Mouse (Mus musculus) heart, adult 11 months (tissue): ENCODE measurements around the gene Kir3dl1.
"Not testable (repeated sequence)": the region's sequence is repeated elsewhere in the genome, so short reads cannot be mapped to it uniquely, and the experiment has no call there.

Experiments
- DNase-seq: peaks from one replicate; pipeline ENCODE4 v3.0.0; 2022

Gene Kir3dl1

GRCm38 (mm10) chrX:136517699-136518098 lies at the start of gene Kir3dl1:
Kir3dl1 (plus strand) TSS chrX:136517999.
- not testable (repeated sequence) for DNase-seq

- DNase-seq = not testable (repeated sequence)
These were observed 26.2 kb downstream of the Kir3dl1 start, which contains the start of gene Kir3dl2 for GRCm38 (mm10) chrX:136543956-136544355. Kir3dl2 (minus strand) TSS chrX:136544056.

- not testable (repeated sequence) for DNase-seq
These were observed 51.3 kb downstream of the Kir3dl1 start for GRCm38 (mm10) chrX:136569094-136569493.
